ENCODE assay signal across 10 mouse cellular contexts in the genomic region with DNA sequence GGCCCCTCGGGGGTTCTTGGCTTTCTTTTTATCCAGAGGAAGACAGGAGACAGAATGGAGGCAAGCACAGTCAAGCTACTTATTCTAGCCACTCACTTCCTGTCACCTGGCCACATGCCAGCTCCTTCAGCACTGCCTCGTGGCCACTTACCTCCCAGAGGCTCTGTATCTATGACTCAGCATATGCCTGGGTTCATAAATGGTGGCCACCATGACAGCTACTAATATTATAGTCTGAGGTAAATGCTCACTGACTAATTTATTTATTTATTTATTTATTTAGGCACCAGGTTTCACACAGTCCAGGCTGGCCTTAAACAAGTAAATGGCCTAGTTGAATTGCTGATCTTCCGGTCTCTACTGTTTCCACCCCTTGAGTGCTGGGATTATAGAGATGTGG. TPM values are rescaled to one million over a fixed set of nuclear protein-coding genes. Genes with fewer than 3 reads are reported as not detected.
DNase-seq lines count a peak whose midpoint lies in the region; ATAC-seq lines count a peak whose summit lies in the region.
"Had no signal": no experiment of that assay in that cellular context is flagged by ENCODE, and none has a peak within 500 bp of the region (broad histone marks: within the 10 kb centered on the region; RNA-seq: fewer than 3 reads in every experiment).

No protein-coding gene starts in this region.

- H3K4me2 ChIP-seq in forebrain, embryonic 14.5 days (ENCODE audit: low read length), result no peak overlapping the region
- H3K4me2 ChIP-seq in forebrain, embryonic 11.5 days (ENCODE audit: low read depth, low read length, severe bottlenecking), result no peak overlapping the region
- H3K4me2 ChIP-seq: stomach, embryonic 15.5 days had no signal

- intact Hi-C loops in heart, postnatal 14 days (cut with DNase I), result no loop called here

- H3K9me3 ChIP-seq in forebrain, embryonic 14.5 days (replicated peaks; ENCODE audit: control insufficient read depth, low read length), result no peaks in the 10 kb centered on the region
- H3K9me3 ChIP-seq in forebrain, embryonic 11.5 days (ENCODE audit: control insufficient read depth, low read length), result no peaks in the 10 kb centered on the region
- H3K9me3 ChIP-seq: G1E; stomach, embryonic 15.5 days had no signal

- H3K9ac ChIP-seq in forebrain, embryonic 14.5 days (ENCODE audit: low read length), result no peak overlapping the region
- H3K9ac ChIP-seq in forebrain, embryonic 11.5 days (ENCODE audit: low read length), result no peak overlapping the region
- H3K9ac ChIP-seq: stomach, embryonic 15.5 days had no signal

- WGBS in forebrain, embryonic 14.5 days, result 68% methylated on average over 3 of the region's 3 CpGs
- 86% methylated on average over 3 of the region's 3 CpGs for WGBS in forebrain, embryonic 11.5 days

- no peak overlapping the region for H3K27ac ChIP-seq in forebrain, embryonic 14.5 days (ENCODE audit: low read depth, low read length)
- H3K27ac ChIP-seq in forebrain, embryonic 11.5 days (ENCODE audit: low read depth, low read length), result no peak overlapping the region
- H3K27ac ChIP-seq: stomach, embryonic 15.5 days had no signal

- no peak overlapping the region for H3K4me3 ChIP-seq in forebrain, embryonic 14.5 days (ENCODE audit: low read depth, low read length)
- no peak overlapping the region for H3K4me3 ChIP-seq in forebrain, embryonic 11.5 days (ENCODE audit: low read depth, low read length)
- H3K4me3 ChIP-seq: stomach, embryonic 15.5 days had no signal

- no peaks in the 10 kb centered on the region for H3K27me3 ChIP-seq in forebrain, embryonic 14.5 days (replicated peaks; ENCODE audit: control insufficient read depth, insufficient read depth, low read length)
- H3K27me3 ChIP-seq in forebrain, embryonic 11.5 days (ENCODE audit: control insufficient read depth, insufficient read depth, low read length), result no peaks in the 10 kb centered on the region
- H3K27me3 ChIP-seq: stomach, embryonic 15.5 days had no signal

- no peaks in the 10 kb centered on the region for H3K4me1 ChIP-seq in forebrain, embryonic 14.5 days (ENCODE audit: control insufficient read depth, insufficient read depth, low read length)
- H3K4me1 ChIP-seq in forebrain, embryonic 11.5 days (replicated peaks; ENCODE audit: control insufficient read depth, insufficient read depth, low read length), result no peaks in the 10 kb centered on the region
- H3K4me1 ChIP-seq: stomach, embryonic 15.5 days had no signal

- H3K36me3 ChIP-seq in forebrain, embryonic 14.5 days (ENCODE audit: control insufficient read depth, insufficient read depth, low read length), result peaks cover 75% of the 10 kb centered on the region
- peaks cover 6% of the 10 kb centered on the region; the same call in 1 of the 2 replicates for H3K36me3 ChIP-seq in forebrain, embryonic 11.5 days (ENCODE audit: control insufficient read depth, insufficient read depth, low read length)
- H3K36me3 ChIP-seq: stomach, embryonic 15.5 days had no signal

- peak; percentile 42 for DNase-seq in forebrain, embryonic 14.5 days (ENCODE audit: low spot score)
- DNase-seq in forebrain, embryonic 11.5 days (ENCODE audit: low spot score), result no peak
- DNase-seq in retina, postnatal 1 day, result peak; percentile 22
- no peak for DNase-seq in retina, embryonic 14.5 days (ENCODE audit: low spot score)
- DNase-seq in heart, postnatal 14 days, result peak; percentile 27 to 31
- DNase-seq in lung, postnatal 36 days, result peak; percentile 65
- DNase-seq in spleen, adult 18-20 months, result no peak
- DNase-seq in layer of hippocampus, postnatal 14 days (ENCODE audit: low spot score in 2 of 2), result no peak

- peak; percentile 26; the same call in 1 of the 2 replicates for ATAC-seq in forebrain, embryonic 14.5 days
- ATAC-seq in forebrain, embryonic 11.5 days (replicated peaks; ENCODE audit: low FRiP score), result no peak

RNA-seq across cellular contexts. Expression of a gene that starts 35.0 kb away (rescaled TPM):
- polyA plus RNA-seq in forebrain, embryonic 14.5 days (2014; fragmentation: Nextera tagmentation; extraction: Ambion mirVana), result 191 and 197 TPM in 2 replicates
- 75.4 and 85.7 TPM in 2 replicates for polyA plus RNA-seq in forebrain, embryonic 11.5 days (2014; fragmentation: Nextera tagmentation; extraction: Ambion mirVana)
- total RNA-seq in heart, postnatal 14 days (2021), result 10 to 100 TPM; 32.3 to 33.8 TPM
- total RNA-seq in layer of hippocampus, postnatal 14 days (2021), result 100 to 1,000 TPM; 142 to 160 TPM

RNA-seq across cellular contexts. Expression of a gene that starts 58.5 kb away (rescaled TPM):
- 0.34 TPM in 1 of 2 replicates, not detected in the other for polyA plus RNA-seq in forebrain, embryonic 14.5 days (2014; fragmentation: Nextera tagmentation; extraction: Ambion mirVana)
- 0.32 TPM in 1 of 2 replicates, not detected in the other for polyA plus RNA-seq in forebrain, embryonic 11.5 days (2014; fragmentation: Nextera tagmentation; extraction: Ambion mirVana)
- total RNA-seq in heart, postnatal 14 days (2021), result 10 to 100 TPM; 25.3 to 35.9 TPM
- 1 to 10 TPM in 1 of 2 experiments, not detected in 1; 1.0 TPM for total RNA-seq in layer of hippocampus, postnatal 14 days (2021)
- polyA plus RNA-seq: G1E had no signal

Comparison
In these comparisons a context has a peak if more than half of its experiments do, and no peak if none do; other contexts are left out.
1. DNase-seq: peak in forebrain, embryonic 14.5 days (single experiment), retina, postnatal 1 day (single experiment), heart, postnatal 14 days (2 of 2) and lung, postnatal 36 days (single experiment); none in forebrain, embryonic 11.5 days (single experiment), retina, embryonic 14.5 days (single experiment), spleen, adult 18-20 months (0 of 2) and layer of hippocampus, postnatal 14 days (0 of 2).
2. RNA of a gene that starts 35.0 kb away (total RNA-seq): 142 to 160 TPM in layer of hippocampus, postnatal 14 days; 32.3 to 33.8 TPM in heart, postnatal 14 days; every median in the first group is over 4 times any median in the second.
3. RNA of a gene that starts 58.5 kb away (total RNA-seq): 25.3 to 35.9 TPM in heart, postnatal 14 days; 1.0 TPM in layer of hippocampus, postnatal 14 days; every median in the first group is over 10 times any median in the second.